Mouse (Mus musculus) telencephalon, adult 2 months (tissue): Measurements from ENCODE around the gene Scgb1a1.

Experiments
- DNase-seq: peaks from one replicate; pipeline ENCODE4 v3.0.0-alpha.2; 2011; ENCODE audit warnings: low read depth, low spot score

Scgb1a1 gene

GRCm38 (mm10) chr19:9043123-9043522 is 44.6 kb downstream of the Scgb1a1 start:
- DNase-seq: no peak

GRCm38 (mm10) chr19:9041074-9041473 is 46.7 kb downstream of the Scgb1a1 start:
- DNase-seq: no peak

GRCm38 (mm10) chr19:9040649-9041048 is 47.1 kb downstream of the Scgb1a1 start:
- DNase-seq: no peak

DNA sequence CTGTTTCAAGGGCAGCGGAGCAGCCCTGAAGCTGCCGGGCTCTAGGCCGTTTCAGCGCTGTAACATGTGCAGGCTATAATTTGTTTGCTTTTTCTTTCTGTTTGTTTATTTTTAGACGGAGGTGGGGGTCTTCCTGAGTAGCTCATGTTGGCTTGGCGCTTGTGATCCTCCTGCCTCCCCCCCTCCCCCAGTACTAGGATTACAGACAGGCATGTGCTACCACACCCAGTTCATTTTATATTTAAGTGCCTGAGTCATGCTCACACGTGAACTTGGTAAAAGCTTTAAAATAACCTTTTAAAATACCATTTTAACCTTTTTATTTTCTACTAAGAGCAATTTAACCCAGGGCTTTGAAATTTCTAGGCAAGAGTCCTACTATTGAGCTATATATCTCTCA is 47.8 kb downstream of the Scgb1a1 start:
- no peak for DNase-seq

DNA sequence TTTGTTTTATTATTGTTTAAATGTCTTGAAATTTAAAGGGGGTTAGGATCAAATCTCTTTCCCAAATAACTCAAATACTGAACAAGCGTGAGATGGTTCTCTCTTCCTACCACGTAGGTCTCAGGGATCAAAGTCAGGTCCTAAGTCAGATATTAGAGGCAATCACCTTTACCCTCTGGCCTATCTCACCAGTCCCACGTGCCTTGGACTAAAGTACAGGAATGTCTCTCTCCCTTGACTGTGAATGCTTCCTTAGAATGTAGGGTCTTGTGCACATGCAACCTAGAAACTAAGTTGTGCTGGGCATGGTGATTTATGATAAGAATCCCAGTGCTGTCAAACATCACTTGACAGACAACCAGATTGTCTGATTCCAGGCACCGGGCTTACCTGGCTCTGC is 48.5 kb downstream of the Scgb1a1 start:
- DNase-seq: no peak

DNA sequence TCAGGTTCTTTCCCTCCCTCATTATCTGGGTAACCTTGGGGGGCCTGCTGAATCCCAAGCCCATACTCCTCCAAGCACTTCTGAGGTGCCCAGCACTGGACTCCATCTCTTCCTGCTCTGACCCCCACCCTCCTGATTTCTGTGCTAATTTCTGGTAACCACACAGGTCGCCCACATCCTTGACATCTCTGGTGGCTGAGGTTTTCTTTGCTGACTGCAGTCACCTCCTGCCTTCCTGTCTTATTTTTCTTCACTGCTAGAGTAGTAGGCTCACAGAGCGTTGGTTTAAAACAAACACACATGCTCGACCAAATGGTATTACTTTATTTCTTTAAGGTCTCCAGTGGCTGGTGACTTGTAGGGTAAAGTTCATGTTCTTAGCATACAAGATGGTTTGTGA is 49.6 kb downstream of the Scgb1a1 start:
- DNase-seq: no peak

- DNase-seq: no peak
Measured at GRCm38 (mm10) chr19:9035101-9035500, 52.7 kb downstream of the Scgb1a1 start.

DNA sequence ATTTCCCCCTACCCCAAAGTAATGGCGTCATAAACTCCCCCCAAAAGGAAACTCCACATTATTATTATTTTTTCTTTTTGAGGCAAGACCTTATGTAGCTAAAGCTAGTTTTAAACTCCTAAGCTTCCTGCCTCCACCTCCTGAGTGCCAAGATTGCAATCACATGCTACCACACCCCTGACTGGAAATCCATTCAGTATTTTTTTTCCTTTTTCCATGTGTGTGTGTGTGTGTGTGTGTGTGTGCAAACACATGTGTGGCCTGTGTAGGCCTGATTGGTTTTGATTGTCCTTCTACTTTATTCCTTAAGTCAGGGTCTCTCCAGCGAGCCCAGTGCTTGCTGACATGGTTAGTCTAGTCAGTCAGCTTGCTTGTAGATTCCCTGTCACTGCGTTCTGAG is 53.3 kb downstream of the Scgb1a1 start:
- no peak for DNase-seq
